ENCODE assay signal across 15 mouse cellular contexts in genomic region chr5:136395600-136396195, GRCm38 (mm10).
DNase-seq lines count a peak whose midpoint lies in the region; ATAC-seq lines count a peak whose summit lies in the region.
"Had no signal": no experiment of that assay in that cellular context is flagged by ENCODE, and none has a peak within 500 bp of the region (broad histone marks: within the 10 kb centered on the region; RNA-seq: fewer than 3 reads in every experiment).

No protein-coding gene starts in this region.

- no peak overlapping the region for H3K4me3 ChIP-seq in heart, embryonic 11.5 days (ENCODE audit: low read depth, low read length)
- no peak overlapping the region for H3K4me3 ChIP-seq in forebrain, embryonic 13.5 days
- no peak overlapping the region for H3K4me3 ChIP-seq in liver, embryonic 12.5 days
- H3K4me3 ChIP-seq: midbrain, embryonic 15.5 days had no signal

- H3K4me2 ChIP-seq in heart, embryonic 11.5 days = no peak overlapping the region
- no peak overlapping the region for H3K4me2 ChIP-seq in forebrain, embryonic 13.5 days
- no peak overlapping the region for H3K4me2 ChIP-seq in liver, embryonic 12.5 days
- H3K4me2 ChIP-seq: midbrain, embryonic 15.5 days had no signal

- no peak overlapping the region for H3K9ac ChIP-seq in heart, embryonic 11.5 days (ENCODE audit: low read depth, low read length)
- H3K9ac ChIP-seq in forebrain, embryonic 13.5 days = no peak overlapping the region
- no peak overlapping the region for H3K9ac ChIP-seq in liver, embryonic 12.5 days
- H3K9ac ChIP-seq: liver, postnatal 0 days; midbrain, embryonic 15.5 days had no signal

- no peaks in the 10 kb centered on the region for H3K9me3 ChIP-seq in heart, embryonic 11.5 days (replicated peaks; ENCODE audit: control insufficient read depth, low read length)
- H3K9me3 ChIP-seq in forebrain, embryonic 13.5 days (replicated peaks) = no peaks in the 10 kb centered on the region
- H3K9me3 ChIP-seq in liver, embryonic 12.5 days (replicated peaks) = no peaks in the 10 kb centered on the region
- H3K9me3 ChIP-seq: G1E; midbrain, embryonic 15.5 days had no signal

- 0 out of 2 replicates have a peak overlapping the region, but pooled peaks have one; percentile 22 for H3K27ac ChIP-seq in heart, embryonic 11.5 days (ENCODE audit: low read depth, low read length)
- H3K27ac ChIP-seq in forebrain, embryonic 13.5 days = no peak overlapping the region
- no peak overlapping the region for H3K27ac ChIP-seq in liver, embryonic 12.5 days
- H3K27ac ChIP-seq: midbrain, embryonic 15.5 days had no signal

- 67% methylated on average over 3 of the region's 3 CpGs for WGBS in heart, embryonic 11.5 days (ENCODE audit: insufficient replicate concordance)
- 72% methylated on average over 3 of the region's 3 CpGs for WGBS in forebrain, embryonic 13.5 days
- 49% methylated on average over 3 of the region's 3 CpGs for WGBS in liver, embryonic 12.5 days (ENCODE audit: insufficient replicate concordance)

- H3K4me1 ChIP-seq in heart, embryonic 11.5 days (ENCODE audit: control insufficient read depth, insufficient read depth, low read length) = peaks cover 27% of the 10 kb centered on the region
- H3K4me1 ChIP-seq in forebrain, embryonic 13.5 days = no peaks in the 10 kb centered on the region
- peaks cover 14% of the 10 kb centered on the region for H3K4me1 ChIP-seq in liver, embryonic 12.5 days
- H3K4me1 ChIP-seq: midbrain, embryonic 15.5 days had no signal

- no peak for ATAC-seq in heart, embryonic 11.5 days (replicated peaks; ENCODE audit: insufficient number of reproducible peaks, low FRiP score, low TSS enrichment)
- ATAC-seq in forebrain, embryonic 13.5 days = no peak
- no peak for ATAC-seq in liver, embryonic 12.5 days
- ATAC-seq: liver, postnatal 0 days; midbrain, embryonic 15.5 days had no signal

- H3K27me3 ChIP-seq in heart, embryonic 11.5 days (ENCODE audit: control insufficient read depth, insufficient read depth, low read length) = no peaks in the 10 kb centered on the region
- no peaks in the 10 kb centered on the region for H3K27me3 ChIP-seq in forebrain, embryonic 13.5 days
- H3K27me3 ChIP-seq in liver, embryonic 12.5 days (replicated peaks) = no peaks in the 10 kb centered on the region
- H3K27me3 ChIP-seq: midbrain, embryonic 15.5 days had no signal

- H3K36me3 ChIP-seq in heart, embryonic 11.5 days (ENCODE audit: control insufficient read depth, insufficient read depth, low read length) = no peaks in the 10 kb centered on the region; the same call in 1 of the 2 replicates
- peaks cover 4% of the 10 kb centered on the region; the same call in 1 of the 2 replicates for H3K36me3 ChIP-seq in forebrain, embryonic 13.5 days (ENCODE audit: poor library complexity, severe bottlenecking)
- no peaks in the 10 kb centered on the region; the same call in 1 of the 2 replicates for H3K36me3 ChIP-seq in liver, embryonic 12.5 days
- H3K36me3 ChIP-seq: G1E; midbrain, embryonic 15.5 days had no signal

- DNase-seq in gastrocnemius, adult 18-20 months (ENCODE audit: low spot score) = peak; percentile 54
- no peak for DNase-seq in gastrocnemius, postnatal 4 days (ENCODE audit: low spot score in 2 of 2)
- DNase-seq in ZHBTc4 (ENCODE audit: low read depth, low spot score) = peak; percentile 73
- peak; percentile 19 for DNase-seq in lung, postnatal 10 days
- DNase-seq in thymus, postnatal 25 days = no peak
- DNase-seq: cerebellum, adult 9-10 months; layer of hippocampus, adult 9-11 months; left cerebral cortex, postnatal 4 days; liver, postnatal 0 days; right cerebral cortex, adult 18-20 months had no signal

Comparison
In these comparisons a context has a peak if more than half of its experiments do, and no peak if none do; other contexts are left out.
1. DNase-seq: peak in gastrocnemius, adult 18-20 months (single experiment), ZHBTc4 (single experiment) and lung, postnatal 10 days (single experiment); none in gastrocnemius, postnatal 4 days (0 of 2) and thymus, postnatal 25 days (single experiment).